Mouse (Mus musculus) ovary, postnatal 36 days (tissue): ENCODE data around the gene Fstl3.
A peak's percentile ranks its signal among the peaks of the same experiment; 100 is the strongest.

ENCODE experiments used
- DNase-seq: peaks from one replicate; pipeline ENCODE4 v3.0.0; 2022; ENCODE audit warnings: low spot score, mixed read lengths

The Fstl3 gene

DNA sequence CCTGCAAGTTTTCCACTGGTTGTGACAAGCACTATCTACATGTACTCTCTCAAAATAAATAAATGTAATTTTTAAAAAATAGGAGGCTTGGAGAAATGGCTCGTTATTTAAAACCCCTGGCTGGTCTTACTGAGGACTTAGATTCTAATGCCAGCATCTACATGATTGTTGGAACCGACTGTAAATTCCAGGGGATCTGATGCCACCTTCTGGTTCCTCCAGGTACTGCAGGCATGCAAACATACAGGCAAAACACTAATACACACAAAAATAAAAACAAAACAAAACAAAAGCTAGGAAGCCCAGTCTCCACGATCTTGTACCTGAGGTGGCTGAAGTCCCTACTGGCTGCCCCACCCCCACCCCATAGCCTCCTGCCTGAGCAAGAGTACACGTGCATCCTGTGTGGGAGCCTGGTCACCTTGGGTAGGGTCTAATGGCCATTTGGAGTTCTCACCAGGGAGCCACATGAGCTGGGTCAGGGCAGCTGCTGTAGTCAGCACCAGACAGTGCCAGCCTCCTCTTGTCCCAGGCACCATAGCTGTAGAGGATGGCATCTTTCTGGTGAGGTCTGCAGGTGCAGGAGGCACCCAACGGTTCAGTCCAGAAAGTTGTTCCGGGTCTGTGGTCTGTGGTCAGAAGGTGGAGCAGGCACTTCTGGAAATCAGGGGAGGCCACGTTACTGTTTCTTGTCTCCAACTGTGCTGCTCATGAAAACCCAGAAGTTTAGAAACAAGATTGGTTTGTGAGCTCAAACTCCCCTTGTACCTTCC, 11.5 kb downstream of the Fstl3 start:
- DNase-seq = peak; percentile 60

DNA sequence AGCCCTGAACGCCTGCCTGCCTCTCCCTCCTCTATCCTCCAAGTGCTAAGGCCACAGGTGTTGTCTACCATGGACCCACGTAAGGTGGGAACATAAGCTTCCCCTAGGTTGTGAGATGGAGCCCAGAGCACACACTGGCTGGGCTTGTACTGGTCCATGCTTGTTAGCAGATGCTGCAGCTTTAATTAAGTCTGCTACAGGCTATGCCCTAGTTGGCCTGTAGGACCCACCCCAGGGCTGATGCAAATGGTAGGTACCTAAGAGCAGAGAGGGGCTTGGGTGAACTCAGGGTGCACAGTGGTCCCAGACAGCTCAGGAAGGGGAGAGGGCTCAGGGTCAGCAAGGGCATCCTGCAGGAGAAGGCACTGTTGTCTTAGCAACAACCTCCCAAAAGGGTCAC, 12.5 kb downstream of the Fstl3 start:
- no peak for DNase-seq

DNA sequence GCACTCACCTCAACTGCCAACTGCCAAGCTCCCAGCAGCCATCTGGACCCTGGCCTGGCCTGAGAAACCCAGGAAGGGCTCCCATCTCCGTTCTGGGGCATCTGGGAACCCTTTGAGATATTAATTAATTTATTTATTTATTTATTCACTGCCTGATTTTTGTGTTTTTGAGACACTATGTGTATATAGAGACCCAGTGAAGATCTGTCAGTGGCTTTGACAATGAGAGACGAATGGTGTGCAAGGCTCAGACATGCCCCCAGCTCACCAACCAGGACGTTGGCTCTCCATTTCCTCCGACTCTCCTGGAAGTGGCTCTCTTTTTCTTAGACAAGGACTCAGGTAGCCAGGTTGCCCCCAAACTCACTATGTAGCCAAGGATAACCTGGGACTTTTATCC, 13.8 kb downstream of the Fstl3 start, which contains the start of gene Prss57:
TSS of gene Prss57 (minus strand) at position 101 of the 400 bp plus-strand sequence.
- no peak for DNase-seq

DNA sequence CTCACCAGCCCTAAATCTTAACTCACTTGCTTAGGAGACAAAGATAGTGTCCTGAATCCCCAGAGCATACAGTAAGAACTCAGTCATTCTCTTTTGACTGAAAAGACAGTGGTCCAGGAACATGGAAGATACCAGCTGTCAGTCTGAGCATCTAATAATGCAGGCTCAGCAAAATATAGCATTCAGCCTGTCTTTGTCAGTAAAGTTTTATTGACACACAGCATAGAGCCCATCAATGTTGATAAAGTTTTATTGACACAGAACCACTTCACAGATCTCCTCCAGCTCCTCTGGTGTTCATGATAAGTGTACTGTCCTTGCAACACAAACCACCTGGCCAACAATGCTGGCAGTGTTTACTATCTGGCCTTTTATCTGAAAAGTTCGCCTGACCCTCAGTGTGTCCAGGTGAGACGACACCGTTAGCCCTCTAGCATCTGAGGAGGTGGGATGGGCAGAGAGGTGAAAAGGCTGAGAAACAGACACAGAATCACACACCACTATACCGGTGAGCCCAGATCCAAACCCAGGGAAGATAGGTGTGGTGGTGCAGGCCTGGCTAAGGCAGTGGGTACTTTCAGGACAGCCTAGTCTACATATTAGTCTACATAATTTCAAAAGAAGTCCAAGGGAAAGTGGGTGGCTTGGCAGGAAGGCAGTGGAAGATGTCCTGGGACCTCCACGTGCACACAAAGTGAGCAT, 15.4 kb downstream of the Fstl3 start:
- DNase-seq = no peak

DNA sequence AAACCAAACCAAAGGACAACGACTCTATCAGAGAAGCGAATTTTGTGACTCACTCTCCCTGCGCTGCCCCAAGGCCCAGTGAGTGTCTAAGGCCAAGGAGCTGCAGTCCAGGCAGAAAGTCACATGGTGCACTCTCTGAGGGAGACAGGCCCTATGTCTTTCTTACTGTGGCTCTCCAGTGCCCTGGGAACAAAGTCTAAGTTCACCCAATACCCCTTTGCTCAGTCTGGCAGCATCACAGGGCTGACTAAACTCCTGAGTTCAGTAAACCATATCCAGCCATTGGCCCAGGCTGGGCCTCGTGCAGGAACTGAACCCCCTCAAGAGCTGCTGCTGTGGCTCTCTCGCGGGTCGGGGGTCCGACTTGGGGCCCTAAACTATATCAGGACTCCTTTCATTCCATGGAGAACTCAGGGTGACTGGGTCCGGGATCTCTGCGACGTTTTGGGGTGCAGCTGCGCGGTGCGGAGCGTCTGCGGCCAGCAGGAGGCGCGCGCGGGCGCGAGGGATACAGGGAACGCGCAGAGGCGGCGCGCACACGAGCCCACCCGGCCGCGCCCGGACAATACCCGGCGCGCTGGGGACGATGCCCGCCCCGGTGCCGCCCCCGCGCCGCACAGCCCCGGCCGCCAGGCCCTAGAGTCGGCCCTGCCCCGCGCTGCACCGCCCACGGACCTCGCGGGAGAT, 16.1 kb downstream of the Fstl3 start, which contains the start of gene Palm:
TSS of gene Palm (plus strand) at position 522 of the 687 bp plus-strand sequence.
- DNase-seq = peak; percentile 81

DNA sequence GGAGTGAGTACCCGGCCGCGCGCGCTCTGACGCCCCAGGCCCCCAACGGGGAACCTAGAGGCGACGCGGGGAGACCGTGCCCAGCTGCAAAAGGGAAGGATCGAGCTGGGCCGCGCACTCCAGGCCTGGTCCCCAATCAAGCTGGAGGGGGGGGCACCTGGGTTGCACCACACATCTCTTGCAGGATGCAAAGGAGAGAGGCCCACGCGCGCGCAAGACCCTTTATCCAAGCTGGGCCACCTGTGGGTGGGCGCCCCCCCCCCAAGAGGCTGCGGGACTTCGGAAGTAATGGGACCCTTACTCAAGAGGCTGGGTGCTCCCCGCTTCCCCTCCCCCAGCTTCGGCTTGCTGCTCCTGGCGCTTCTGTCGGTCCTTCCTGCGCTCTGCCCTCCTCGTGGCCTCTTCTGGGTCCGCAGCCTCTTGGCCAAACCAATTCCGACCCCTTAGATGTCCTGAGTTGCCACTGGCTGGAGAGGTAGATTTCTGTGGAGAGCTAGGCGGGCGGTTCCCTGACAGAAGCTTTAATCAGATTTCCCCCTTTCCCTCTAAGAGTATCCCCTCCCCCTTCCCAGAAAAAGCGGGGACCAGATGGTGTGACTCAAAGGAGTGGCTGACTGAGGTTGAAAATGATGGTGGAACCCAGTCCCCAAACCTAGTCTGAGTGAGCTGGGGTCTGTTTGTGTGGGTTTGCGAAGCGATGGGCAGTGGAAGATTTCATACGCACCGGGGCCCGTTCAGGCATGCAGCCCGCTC, 16.8 kb downstream of the Fstl3 start:
- no peak for DNase-seq

DNA sequence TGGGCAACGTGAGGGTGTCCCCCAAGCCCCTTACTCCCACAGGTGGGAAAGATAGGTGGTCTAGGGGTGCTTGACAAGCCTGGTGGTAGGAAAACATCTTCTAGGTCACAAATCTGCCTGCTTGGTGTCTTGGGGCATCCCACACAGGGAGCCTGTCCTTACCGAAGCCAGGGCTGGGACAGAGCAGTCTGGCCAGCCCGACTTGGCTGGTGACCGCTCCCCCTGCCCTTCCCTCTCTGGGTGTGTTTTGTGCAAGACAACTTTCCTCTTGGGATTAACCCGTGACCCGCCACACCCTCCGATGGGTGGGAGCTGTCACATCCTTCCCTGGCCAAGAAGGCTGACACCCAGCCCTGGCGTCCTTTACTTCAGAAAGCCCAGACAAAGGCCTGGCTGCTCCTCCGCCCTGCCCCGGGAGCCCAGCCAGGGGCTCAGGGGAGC, 17.4 kb downstream of the Fstl3 start:
- peak; percentile 70 for DNase-seq

DNA sequence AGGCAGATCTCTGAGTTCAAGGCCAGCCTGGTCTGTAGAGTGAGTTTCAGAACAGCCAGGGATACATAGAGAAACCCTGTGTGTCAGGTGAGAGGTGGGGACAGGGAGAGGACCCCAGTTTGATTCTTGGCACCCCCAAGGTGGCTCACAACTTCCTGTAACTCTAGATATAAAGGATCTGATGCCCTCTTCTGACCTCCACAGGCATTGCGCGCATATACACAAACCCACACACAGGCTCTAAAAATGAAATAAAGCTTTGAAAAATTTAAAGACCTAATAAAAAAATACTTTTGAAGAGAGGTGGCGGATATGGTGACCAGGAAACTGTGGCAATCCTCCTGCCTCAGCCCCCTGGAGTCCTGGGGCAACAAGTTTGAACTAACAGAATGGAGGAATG, 18.8 kb downstream of the Fstl3 start:
- DNase-seq = no peak

DNA sequence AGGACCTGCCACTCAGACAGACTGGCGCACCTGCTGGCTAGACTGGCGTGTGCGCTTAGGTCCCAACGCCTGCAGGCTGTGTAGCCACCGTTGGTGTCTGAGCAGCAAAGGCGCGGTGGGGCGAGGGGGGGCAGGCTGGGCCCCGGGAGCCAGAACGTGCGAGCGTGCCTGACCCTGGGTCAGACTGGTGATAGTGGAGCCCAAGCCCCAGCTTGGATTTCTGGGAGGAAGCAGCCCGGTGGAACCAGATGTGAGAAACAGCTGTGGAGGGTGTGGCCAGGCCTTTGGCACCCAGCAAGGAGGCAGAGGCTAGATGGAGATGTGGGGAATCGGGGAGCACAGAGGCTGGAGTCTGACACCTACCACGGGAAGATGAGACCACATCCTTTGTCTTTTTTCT, 20.3 kb downstream of the Fstl3 start:
- DNase-seq = no peak

DNA sequence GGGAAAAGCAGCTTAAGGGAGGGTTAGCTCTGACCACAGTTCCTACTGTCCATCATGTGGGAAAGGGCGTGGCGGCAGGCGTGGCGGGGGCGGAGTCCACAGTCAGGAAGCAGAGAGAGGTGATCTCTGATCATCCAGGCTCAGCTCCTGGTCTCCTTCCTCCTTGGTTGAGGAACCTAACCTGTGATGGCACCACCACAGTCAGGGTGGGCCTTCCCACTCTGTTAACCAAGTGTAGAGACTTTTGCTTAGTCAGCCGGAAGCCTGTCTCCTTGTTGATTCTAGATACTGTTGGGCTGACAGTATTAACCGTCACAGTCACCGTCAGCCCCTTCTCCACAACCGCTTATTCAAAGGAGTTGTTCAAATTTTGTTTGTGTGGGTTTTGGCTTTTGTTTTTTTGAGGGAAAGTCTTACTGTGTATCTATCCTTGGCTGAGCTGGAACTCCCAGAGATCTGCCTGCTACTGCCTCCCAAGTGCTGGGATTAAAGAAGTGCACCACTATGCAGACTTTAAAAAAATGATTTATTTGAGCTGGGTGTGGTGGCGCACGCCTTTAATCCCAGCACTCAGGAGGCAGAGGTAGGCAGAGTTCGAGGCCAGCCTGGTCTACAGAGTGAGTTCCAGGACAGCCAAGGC, 21.3 kb downstream of the Fstl3 start:
- DNase-seq = no peak

DNA sequence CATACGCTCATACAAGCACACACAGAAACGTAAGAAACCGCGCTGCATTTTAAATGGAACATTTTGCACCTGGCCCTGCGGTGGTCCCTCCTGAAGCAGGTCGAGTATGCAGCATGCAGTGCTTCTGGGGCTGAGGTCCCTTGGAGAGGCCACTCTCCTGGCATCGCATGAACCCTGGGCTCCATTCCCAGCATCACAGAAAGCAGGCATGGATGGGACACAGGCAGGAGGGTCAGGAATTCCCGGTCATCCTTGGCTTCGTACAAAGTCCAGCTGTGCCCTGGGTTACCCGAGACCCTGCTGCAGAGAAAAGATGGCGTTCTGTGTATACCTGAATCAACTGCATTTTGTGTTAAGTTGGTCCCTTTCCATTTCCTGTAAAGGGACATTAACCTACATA, 23.4 kb downstream of the Fstl3 start:
- no peak for DNase-seq

DNA sequence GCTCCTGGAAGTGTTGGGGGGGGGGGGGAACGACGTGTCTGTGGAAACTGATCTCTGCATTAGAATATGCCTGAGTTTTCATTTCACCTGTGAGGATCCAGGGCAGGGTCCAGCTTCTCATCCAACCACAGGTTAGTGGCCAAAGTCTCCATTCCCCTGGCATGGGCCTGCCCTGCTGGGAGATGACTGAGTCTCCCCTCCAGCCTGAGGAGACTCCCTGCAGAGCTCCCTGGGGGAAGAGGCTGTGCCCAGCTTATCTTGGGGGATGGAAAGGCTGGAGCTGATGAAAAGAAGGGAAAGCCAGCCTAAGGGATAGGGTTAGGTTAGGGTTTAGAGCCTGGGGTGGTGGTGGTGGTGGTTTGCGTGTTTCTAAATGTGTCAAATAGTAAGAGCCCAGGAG, 24.8 kb downstream of the Fstl3 start:
- DNase-seq = no peak

DNA sequence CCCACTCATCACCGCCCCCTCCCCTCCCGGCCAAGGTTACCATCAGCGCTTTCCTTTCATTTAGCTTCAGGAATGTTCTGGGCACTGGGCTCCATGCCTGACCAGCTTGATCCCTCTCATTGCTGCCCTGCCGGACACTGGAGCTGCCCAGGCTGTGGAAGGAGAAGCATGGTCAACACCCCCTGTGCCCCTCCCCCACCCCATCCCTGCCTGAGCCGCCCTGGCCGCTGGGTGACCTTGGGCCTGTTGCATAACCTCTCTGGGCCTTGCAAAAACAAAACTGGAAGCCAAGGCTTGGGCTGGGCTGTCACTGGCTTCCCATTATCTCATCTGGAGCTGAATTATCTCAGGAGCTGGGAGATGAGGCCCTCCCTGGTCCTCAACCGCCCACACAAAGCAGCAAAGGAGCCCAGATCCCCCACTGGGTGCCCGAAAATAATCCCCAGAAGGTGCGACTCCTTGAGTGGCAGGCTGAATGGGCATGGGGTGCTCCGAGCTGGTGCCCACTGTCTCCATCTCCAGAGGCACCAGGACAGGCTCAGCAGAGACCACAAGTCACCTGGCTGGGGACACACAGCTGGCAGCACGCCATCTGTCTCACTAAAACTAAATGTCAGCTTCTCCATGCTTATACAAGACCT, 25.4 kb downstream of the Fstl3 start:
- DNase-seq = peak; percentile 78

DNA sequence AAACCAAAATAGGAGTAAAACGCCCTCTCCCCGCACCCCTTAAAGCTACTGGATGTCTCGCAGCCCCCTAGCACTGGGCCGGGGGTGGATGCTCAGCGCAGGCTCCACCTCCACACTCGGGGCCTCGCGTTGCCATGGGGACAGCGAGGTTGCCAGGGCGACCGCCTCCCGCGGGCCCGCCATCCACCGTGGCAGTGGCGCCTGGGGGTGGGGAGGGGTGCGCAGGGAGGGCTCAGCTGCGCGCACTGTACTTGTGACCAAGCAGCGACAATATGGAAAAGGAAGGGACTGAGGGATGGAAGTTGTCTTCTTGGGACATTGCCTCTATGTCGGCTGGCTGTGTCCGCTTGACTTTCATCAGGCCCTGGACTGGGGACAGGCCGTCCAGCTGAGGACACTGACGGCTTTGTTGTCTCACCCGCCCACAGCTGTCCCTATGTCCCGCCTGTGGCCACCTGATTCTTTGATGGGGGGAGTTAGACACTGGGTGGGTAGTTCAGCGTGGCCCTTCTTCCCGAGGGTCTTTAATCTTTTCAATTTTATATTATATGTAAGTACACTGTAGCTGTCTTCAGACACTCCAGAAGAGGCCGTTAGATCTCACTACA, 26.7 kb downstream of the Fstl3 start:
- peak; percentile 65 for DNase-seq

DNA sequence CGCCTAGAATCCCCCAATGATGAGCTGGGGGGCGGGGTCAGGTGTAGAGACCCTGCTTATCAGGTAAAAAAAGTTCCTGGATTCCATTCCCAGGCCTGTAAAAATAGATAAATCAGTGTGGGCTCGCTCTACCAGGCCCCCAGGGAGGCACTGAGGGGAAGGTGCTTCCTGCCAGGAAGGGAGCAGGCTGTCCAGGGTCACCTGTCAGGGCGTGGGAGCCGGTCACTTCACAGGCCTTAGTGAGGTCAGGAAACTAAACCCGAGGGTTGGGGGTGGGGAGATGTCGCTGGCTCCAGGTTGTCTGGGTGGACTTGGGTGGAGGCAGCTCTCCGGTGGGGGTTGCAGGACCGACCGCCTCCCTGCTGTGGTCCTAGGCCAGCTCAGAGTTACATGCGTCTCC, 28.6 kb downstream of the Fstl3 start:
- no peak for DNase-seq

DNA sequence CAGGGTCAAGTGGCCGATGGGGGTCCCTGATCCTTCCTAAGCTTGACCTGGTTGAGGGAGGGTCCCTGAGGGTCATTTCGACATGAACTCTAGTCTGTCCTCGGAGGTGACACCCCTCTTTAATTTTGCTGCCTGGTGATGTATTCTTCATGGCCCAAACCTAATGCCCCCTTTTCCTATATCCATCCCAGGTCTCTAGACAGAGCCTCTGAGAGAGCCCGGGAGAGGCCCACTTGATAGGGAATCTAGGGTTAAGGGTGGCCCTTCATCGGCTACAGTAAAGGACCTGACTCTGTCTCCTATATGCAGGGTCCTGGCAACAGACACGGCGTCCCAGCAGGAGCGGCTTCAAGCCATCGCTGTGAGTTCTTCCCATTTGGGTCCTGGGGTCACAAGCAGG, 29.3 kb downstream of the Fstl3 start:
- no peak for DNase-seq

DNA sequence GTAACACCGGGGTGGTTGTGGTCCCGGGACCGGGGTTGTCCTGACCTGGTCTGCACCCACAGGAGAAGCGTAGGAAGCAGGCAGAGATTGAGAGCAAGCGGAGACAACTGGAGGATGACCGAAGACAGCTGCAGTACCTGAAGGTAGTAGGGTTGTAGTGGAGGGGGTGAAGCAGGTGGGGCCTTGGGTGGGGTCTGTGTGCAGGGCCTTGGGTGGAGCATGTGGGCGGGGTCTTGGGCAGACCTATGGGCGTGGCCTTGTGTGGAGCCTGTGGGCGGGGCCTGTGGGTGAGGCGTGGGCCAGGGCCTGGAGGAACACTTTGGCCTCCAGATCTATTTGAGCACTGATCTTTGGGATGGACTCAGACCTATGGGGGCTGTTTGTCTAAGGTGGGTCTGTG, 29.9 kb downstream of the Fstl3 start:
- no peak for DNase-seq

DNA sequence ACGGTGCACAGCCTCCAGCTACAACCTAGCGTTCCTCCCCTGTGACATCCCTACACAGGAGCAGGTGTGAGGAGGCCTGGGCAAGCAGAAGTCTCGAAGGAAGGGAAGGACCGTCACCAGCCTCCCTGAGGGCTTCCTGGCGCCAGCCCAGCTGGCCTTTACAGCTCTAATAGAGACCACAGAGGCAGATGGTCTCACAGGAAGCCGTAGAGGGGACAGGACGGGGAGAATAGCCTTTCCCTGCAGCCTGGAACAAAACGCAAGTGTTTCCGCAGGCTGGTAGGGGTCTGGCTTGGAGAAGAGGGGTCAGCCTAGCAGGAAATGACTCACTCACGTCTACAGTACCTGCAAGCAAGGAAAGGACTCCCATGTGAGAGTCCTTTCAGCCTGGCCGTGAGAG, 30.8 kb downstream of the Fstl3 start:
- no peak for DNase-seq

DNA sequence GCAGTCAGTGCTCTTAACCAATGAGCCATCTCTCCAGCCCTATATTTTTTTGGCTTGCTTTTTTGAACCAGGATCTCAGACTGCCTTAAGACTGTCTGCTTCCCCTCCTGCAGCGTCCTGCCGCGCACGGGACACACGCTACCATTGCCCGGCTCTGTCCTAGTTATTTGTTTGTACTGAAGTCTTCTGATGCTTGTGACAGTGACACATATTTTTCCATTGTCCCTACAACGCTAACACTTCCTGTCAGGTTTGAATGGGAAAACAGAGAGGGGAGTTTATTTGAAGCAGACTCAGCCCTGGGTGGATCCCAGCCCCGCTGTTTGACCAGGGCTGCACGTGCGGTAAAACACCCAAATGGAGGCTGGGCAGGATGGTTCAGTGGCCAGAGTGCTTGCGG, 31.7 kb downstream of the Fstl3 start:
- DNase-seq = no peak

DNA sequence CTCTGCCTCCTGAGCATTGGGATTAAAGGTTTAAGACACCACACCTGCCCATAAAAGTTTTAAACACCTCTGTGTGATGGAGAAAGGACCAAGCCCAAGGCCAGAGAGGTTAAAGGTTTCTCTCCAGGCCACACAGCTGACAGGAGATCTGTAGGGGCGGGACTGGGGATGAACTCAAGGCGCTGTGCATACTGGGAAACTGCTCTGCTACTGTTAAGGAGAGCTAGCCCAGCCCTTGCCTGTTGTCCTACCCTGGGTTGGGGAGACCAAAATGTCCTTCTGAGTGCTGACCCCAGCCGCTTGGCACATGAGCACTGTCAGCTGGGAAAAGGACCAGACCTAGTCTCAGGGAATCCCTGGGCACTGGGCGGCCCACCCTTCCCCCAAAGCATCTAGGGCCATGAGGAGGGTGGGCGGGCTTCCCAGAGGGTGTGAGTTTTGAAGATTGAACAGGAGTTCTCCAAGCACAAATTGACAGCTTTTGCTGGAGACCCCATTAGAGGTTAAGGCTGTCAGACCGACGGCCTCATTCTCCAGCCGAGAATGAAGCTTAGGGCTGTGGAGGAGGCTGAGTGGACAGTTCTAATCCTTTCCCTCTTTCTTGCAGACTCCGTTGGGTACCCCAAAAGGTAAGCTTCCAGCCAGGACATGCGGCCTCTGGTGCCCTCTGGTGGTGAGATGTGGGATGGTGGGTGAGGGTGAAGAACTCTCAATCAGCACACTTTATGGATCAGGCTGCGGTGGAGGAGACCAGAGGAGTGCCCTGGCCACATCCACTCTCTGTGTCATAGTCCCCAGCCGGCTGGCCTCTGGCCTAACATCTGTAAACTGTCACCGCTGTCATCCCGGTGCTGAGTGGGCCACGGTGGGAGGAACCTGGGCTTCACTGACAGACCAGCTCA, 34.9 kb downstream of the Fstl3 start:
- DNase-seq = peak; percentile 82
